Mouse (Mus musculus): ENCODE data around the gene Rab22a. TPM values are rescaled to one million over a fixed set of nuclear protein-coding genes. Genes with fewer than 3 reads are reported as not detected.
"Not testable (repeated sequence)": the region's sequence is repeated elsewhere in the genome, so short reads cannot be mapped to it uniquely, and the experiment has no call there.

Rab22a gene
- polyA plus RNA-seq, 1 experiment from 2014 or later: 36.9 TPM

DNA sequence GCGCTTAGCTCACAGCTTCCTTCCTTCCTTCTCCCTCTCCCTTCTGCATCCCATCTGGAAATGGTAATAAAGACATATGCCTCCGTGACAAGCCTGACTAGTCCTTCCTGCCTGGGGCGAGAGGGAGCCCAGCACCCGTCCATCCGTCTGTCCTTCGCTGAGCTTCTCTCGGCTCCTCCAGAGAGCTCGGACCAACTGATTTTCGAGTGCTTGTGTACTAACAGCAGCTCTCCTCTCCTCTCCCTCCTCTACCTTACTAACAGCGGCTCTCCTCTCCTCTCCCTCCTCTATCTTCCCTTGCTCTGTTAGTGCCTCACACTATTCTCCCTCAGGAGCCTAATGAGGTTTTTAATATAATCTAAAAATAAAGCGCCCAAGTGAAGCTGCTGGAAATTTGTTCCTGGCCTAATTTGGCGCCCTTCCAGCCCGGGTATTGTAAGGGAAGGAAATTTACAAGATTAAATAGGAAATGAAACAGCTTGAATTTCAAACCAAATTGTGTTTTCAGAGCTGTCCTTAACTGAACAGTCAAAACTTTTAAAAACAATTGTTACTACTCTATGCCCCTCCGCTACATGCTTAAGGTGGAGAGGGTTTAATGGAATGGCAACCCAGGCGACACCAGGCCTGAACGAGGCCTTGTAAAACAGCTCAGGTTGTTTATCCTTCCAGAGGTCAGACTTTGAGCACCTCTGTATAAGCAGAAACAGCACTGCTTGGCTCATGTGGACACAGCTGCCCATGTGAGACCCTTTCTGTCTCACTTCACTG lies 42.7 kb downstream of the Rab22a start:
- 83% methylated on average over 16 of the region's 16 CpGs for WGBS
- Histone ChIP-seq H3K4me1 (ENCODE audit: control insufficient read depth, insufficient read depth, low read length) (no peaks in the 10 kb centered on the region), H3K36me3 (ENCODE audit: control insufficient read depth, insufficient read depth, low read length) (peaks cover 46% of the 10 kb centered on the region), H3K9me3 (ENCODE audit: control insufficient read depth, low read length) (no peaks in the 10 kb centered on the region), H3K9ac (replicated peaks; ENCODE audit: low read length) (no peak overlapping the region), H3K27me3 (ENCODE audit: control insufficient read depth, insufficient read depth, low read length) (no peaks in the 10 kb centered on the region), H3K4me3 (replicated peaks; ENCODE audit: low read depth, low read length) (no peak overlapping the region), H3K4me2 (ENCODE audit: low read length) (no peak overlapping the region), H3K27ac (replicated peaks; ENCODE audit: low read depth, low read length) (0 out of 2 replicates have a peak overlapping the region, but pooled peaks have one; percentile 26)
- ATAC-seq (ENCODE audit: low FRiP score, low TSS enrichment) (no peak), DNase-seq (no peak)

GRCm38 (mm10) chr2:173702867-173703237 lies 43.3 kb downstream of the Rab22a start:
- no peak for ATAC-seq (ENCODE audit: low FRiP score, low TSS enrichment)
- Histone ChIP-seq H3K27me3 (ENCODE audit: control insufficient read depth, insufficient read depth, low read length) (no peaks in the 10 kb centered on the region), H3K9ac (replicated peaks; ENCODE audit: low read length) (no peak overlapping the region), H3K9me3 (ENCODE audit: control insufficient read depth, low read length) (no peaks in the 10 kb centered on the region), H3K36me3 (ENCODE audit: control insufficient read depth, insufficient read depth, low read length) (peaks cover 43% of the 10 kb centered on the region), H3K27ac (replicated peaks; ENCODE audit: low read depth, low read length) (no peak overlapping the region), H3K4me1 (ENCODE audit: control insufficient read depth, insufficient read depth, low read length) (no peaks in the 10 kb centered on the region), H3K4me2 (ENCODE audit: low read length) (no peak overlapping the region), H3K4me3 (replicated peaks; ENCODE audit: low read depth, low read length) (no peak overlapping the region)
- DNase-seq: no peak
- 93% methylated on average over 12 of the region's 12 CpGs for WGBS

GRCm38 (mm10) chr2:173705827-173706551 lies 46.4 kb downstream of the Rab22a start:
- Histone ChIP-seq H3K9ac (replicated peaks; ENCODE audit: low read length) (no peak overlapping the region), H3K36me3 (ENCODE audit: control insufficient read depth, insufficient read depth, low read length) (peaks cover 18% of the 10 kb centered on the region), H3K4me2 (ENCODE audit: low read length) (no peak overlapping the region), H3K27ac (replicated peaks; ENCODE audit: low read depth, low read length) (no peak overlapping the region), H3K4me3 (replicated peaks; ENCODE audit: low read depth, low read length) (no peak overlapping the region), H3K4me1 (ENCODE audit: control insufficient read depth, insufficient read depth, low read length) (no peaks in the 10 kb centered on the region), H3K9me3 (ENCODE audit: control insufficient read depth, low read length) (no peaks in the 10 kb centered on the region), H3K27me3 (ENCODE audit: control insufficient read depth, insufficient read depth, low read length) (no peaks in the 10 kb centered on the region)
- WGBS: 86% methylated on average over 15 of the region's 15 CpGs
- no peak for DNase-seq
- ATAC-seq (ENCODE audit: low FRiP score, low TSS enrichment): no peak

DNA sequence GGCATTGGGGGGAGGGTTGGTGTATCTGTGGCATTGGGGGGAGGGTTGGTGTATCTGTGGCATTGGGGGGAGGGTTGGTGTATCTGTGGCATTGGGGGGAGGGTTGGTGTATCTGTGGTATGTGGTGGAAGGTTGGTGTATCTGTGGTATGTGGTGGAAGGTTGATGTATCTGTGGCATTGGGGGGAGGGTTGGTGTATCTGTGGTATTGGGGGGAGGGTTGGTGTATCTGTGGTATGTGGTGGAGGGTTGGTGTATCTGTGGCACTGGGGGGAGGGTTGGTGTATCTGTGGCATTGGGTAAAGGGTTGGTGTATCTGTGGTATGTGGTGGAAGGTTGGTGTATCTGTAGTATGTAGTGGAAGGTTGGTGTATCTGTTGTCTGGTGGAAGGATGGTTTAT lies 48.1 kb downstream of the Rab22a start:
- not testable (repeated sequence) for H3K4me1 ChIP-seq (ENCODE audit: control insufficient read depth, insufficient read depth, low read length); H3K27me3 ChIP-seq (ENCODE audit: control insufficient read depth, insufficient read depth, low read length); H3K9me3 ChIP-seq (ENCODE audit: control insufficient read depth, low read length); H3K9ac ChIP-seq (replicated peaks; ENCODE audit: low read length); ATAC-seq (ENCODE audit: low FRiP score, low TSS enrichment); DNase-seq; H3K4me3 ChIP-seq (replicated peaks; ENCODE audit: low read depth, low read length); H3K36me3 ChIP-seq (ENCODE audit: control insufficient read depth, insufficient read depth, low read length); H3K27ac ChIP-seq (replicated peaks; ENCODE audit: low read depth, low read length); H3K4me2 ChIP-seq (ENCODE audit: low read length)

DNA sequence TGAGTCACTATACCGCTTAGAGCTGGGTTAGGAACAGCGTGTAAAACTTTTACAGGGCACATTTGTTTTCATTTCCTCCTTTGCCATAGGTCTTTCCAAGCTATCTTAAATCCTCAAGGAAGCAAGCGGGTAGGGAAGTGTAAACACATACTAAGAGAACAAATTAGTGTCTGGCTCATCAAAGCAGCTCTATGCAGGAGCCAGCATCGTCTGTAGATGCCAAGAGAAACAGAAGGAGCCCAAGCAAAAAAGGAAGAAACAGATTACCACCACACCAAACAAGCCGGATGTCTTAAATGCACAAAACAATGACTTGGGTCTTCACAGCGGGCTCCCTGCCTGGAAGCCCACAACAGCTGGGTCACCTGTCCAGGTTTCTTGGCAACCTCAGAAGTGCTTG lies 50.6 kb downstream of the Rab22a start:
- H3K4me1 ChIP-seq (ENCODE audit: control insufficient read depth, insufficient read depth, low read length): peaks cover 6% of the 10 kb centered on the region; the same call in 1 of the 2 replicates
- H3K9ac ChIP-seq (replicated peaks; ENCODE audit: low read length): no peak overlapping the region
- no peak overlapping the region for H3K4me3 ChIP-seq (replicated peaks; ENCODE audit: low read depth, low read length)
- H3K4me2 ChIP-seq (ENCODE audit: low read length): no peak overlapping the region
- DNase-seq (no peak), ATAC-seq (ENCODE audit: low FRiP score, low TSS enrichment) (no peak)
- H3K27ac ChIP-seq (replicated peaks; ENCODE audit: low read depth, low read length): no peak overlapping the region
- H3K9me3 ChIP-seq (ENCODE audit: control insufficient read depth, low read length): no peaks in the 10 kb centered on the region
- 82% methylated on average over 6 of the region's 6 CpGs for WGBS
- no peaks in the 10 kb centered on the region; the same call in 1 of the 2 replicates for H3K36me3 ChIP-seq (ENCODE audit: control insufficient read depth, insufficient read depth, low read length)
- H3K27me3 ChIP-seq (ENCODE audit: control insufficient read depth, insufficient read depth, low read length): no peaks in the 10 kb centered on the region

DNA sequence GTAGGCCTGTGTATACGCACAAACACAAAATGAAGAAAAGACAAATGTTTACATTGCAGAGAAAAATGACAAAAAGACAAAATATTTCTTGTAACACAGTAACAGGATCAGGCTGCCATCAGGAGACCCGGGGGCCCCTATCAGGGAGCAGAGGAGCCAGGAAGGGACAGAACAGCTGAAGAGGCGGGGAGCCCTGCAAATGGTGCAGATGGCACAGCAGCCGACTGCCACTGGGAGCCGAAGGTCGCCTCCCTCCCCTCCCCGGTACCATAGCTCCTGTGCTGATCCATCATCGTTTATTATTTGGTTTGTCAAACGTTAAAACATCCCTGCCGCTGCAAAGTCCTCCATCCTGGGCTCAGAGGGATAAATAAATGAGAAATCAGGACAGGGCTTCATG lies 53.1 kb downstream of the Rab22a start:
- 53% methylated on average over 10 of the region's 10 CpGs for WGBS

DNA sequence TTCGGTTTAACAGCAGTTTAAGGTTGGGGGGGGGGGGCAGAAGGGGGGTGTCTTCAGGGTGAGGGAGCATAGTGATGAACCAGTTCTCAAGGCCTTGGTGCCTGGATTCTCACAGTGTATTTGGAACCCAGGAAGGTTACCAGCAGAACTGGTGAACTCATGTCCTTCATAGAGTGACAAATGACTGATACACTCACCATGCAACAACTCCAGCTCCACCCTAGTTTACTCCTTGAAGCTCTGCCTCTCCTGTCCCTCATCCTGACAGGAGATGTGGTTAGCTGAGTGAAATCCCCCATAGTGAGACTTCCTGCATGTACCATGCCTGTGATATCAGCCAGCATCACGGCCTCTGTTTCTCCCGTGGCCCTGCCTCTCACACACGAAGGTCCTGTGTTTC lies 53.7 kb downstream of the Rab22a start:
- H3K9me3 ChIP-seq (ENCODE audit: control insufficient read depth, low read length): no peaks in the 10 kb centered on the region
- H3K27me3 ChIP-seq (ENCODE audit: control insufficient read depth, insufficient read depth, low read length): no peaks in the 10 kb centered on the region
- WGBS: 82% methylated on average over 4 of the region's 4 CpGs
- H3K4me3 ChIP-seq (replicated peaks; ENCODE audit: low read depth, low read length): no peak overlapping the region
- no peaks in the 10 kb centered on the region for H3K36me3 ChIP-seq (ENCODE audit: control insufficient read depth, insufficient read depth, low read length)
- ATAC-seq (ENCODE audit: low FRiP score, low TSS enrichment) (no peak), DNase-seq (no peak)
- no peak overlapping the region for H3K9ac ChIP-seq (replicated peaks; ENCODE audit: low read length)
- peaks cover 9% of the 10 kb centered on the region; the same call in 1 of the 2 replicates for H3K4me1 ChIP-seq (ENCODE audit: control insufficient read depth, insufficient read depth, low read length)
- H3K4me2 ChIP-seq (ENCODE audit: low read length): no peak overlapping the region
- no peak overlapping the region for H3K27ac ChIP-seq (replicated peaks; ENCODE audit: low read depth, low read length)

More for the DNA sequence above, 53.1 kb downstream of the Rab22a start:
- 0 out of 2 replicates have a peak overlapping the region, but pooled peaks have one; percentile 32 for H3K27ac ChIP-seq (replicated peaks; ENCODE audit: low read depth, low read length)
- no peaks in the 10 kb centered on the region for H3K27me3 ChIP-seq (ENCODE audit: control insufficient read depth, insufficient read depth, low read length)
- H3K4me2 ChIP-seq (ENCODE audit: low read length): no peak overlapping the region
- H3K9me3 ChIP-seq (ENCODE audit: control insufficient read depth, low read length): no peaks in the 10 kb centered on the region
- H3K36me3 ChIP-seq (ENCODE audit: control insufficient read depth, insufficient read depth, low read length): no peaks in the 10 kb centered on the region; the same call in 1 of the 2 replicates
- no peak for DNase-seq
- no peak overlapping the region for H3K9ac ChIP-seq (replicated peaks; ENCODE audit: low read length)
- no peak for ATAC-seq (ENCODE audit: low FRiP score, low TSS enrichment)
- peaks cover 9% of the 10 kb centered on the region; the same call in 1 of the 2 replicates for H3K4me1 ChIP-seq (ENCODE audit: control insufficient read depth, insufficient read depth, low read length)
- H3K4me3 ChIP-seq (replicated peaks; ENCODE audit: low read depth, low read length): no peak overlapping the region

DNA sequence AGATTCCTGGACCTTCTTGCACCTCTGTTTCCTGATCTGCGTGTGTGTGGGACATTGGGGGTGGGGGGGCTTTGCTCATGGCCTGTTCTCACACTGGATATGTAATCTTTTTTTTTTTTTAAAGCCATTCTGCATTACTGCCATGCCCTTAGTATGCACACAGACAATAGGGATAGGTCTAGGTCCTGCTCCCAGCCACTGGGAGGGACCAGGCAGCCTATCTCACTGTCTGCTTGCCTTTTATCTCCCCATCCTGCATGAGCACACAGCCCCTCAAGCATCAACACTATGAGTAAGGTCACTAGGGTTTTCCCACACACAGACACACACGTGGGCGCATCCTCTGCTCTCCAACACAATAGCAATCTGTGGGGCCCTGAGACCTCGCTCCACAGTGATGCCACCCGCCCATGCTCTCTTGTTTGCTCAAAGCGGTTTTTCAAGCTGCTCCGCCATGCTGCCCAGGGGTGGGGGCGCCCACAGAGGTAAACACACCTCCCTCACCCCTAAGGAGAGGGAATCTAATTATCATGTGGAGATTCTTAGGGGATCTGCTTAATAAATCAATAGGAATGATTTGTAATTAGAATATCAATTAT lies 55.2 kb downstream of the Rab22a start:
- 34% methylated on average over 8 of the region's 8 CpGs for WGBS

More for the DNA sequence above, 55.2 kb downstream of the Rab22a start:
- ATAC-seq (ENCODE audit: low FRiP score, low TSS enrichment) (no peak), DNase-seq (peak; percentile 37)
- H3K36me3 ChIP-seq (ENCODE audit: control insufficient read depth, insufficient read depth, low read length): no peaks in the 10 kb centered on the region
- H3K9ac ChIP-seq (replicated peaks; ENCODE audit: low read length): no peak overlapping the region
- H3K4me1 ChIP-seq (ENCODE audit: control insufficient read depth, insufficient read depth, low read length): peaks cover 9% of the 10 kb centered on the region; the same call in 1 of the 2 replicates
- no peaks in the 10 kb centered on the region for H3K27me3 ChIP-seq (ENCODE audit: control insufficient read depth, insufficient read depth, low read length)
- H3K4me2 ChIP-seq (ENCODE audit: low read length): no peak overlapping the region
- no peak overlapping the region for H3K4me3 ChIP-seq (replicated peaks; ENCODE audit: low read depth, low read length)
- H3K9me3 ChIP-seq (ENCODE audit: control insufficient read depth, low read length): no peaks in the 10 kb centered on the region
- peak overlapping the region; percentile 50; the same call in 1 of the 2 replicates for H3K27ac ChIP-seq (replicated peaks; ENCODE audit: low read depth, low read length)

All from midbrain, embryonic 14.5 days (tissue).